Mouse (Mus musculus): ENCODE data around the gene Smim6. TPM values are rescaled to one million over a fixed set of nuclear protein-coding genes. Genes with fewer than 3 reads are reported as not detected.

Smim6 gene
- total RNA-seq, 1 experiment from 2014 or later: 3.8 TPM

GRCm38 (mm10) chr11:115898446-115898845 lies 13.4 kb upstream of the Smim6 start:
- ATAC-seq (replicated peaks in 1 of 2; ENCODE audit: insufficient read depth in 1 of 2, low FRiP score in 2 of 2, low TSS enrichment in 1 of 2, low read depth in 1 of 2, poor library complexity in 2 of 2, severe bottlenecking in 2 of 2): peak; percentile 37 to 42

GRCm38 (mm10) chr11:115898886-115899285 lies 12.9 kb upstream of the Smim6 start:
- peak; percentile 13 to 23; a peak in 1 of 4 replicates for ATAC-seq (replicated peaks in 1 of 2; ENCODE audit: insufficient read depth in 1 of 2, low FRiP score in 2 of 2, low TSS enrichment in 1 of 2, low read depth in 1 of 2, poor library complexity in 2 of 2, severe bottlenecking in 2 of 2)

- ATAC-seq (replicated peaks in 1 of 2; ENCODE audit: insufficient read depth in 1 of 2, low FRiP score in 2 of 2, low TSS enrichment in 1 of 2, low read depth in 1 of 2, poor library complexity in 2 of 2, severe bottlenecking in 2 of 2): peak; percentile 31 to 47; a peak in 3 of 4 replicates
Measured at GRCm38 (mm10) chr11:115899486-115900266, 12.1 kb upstream of the Smim6 start, which contains the start of gene Smim5. Gene Smim5, plus strand, starts transcription at chr11:115899966.

- no peak for ATAC-seq (replicated peaks in 1 of 2; ENCODE audit: insufficient read depth in 1 of 2, low FRiP score in 2 of 2, low TSS enrichment in 1 of 2, low read depth in 1 of 2, poor library complexity in 2 of 2, severe bottlenecking in 2 of 2)
Measured at GRCm38 (mm10) chr11:115900561-115901337, 11.1 kb upstream of the Smim6 start.

GRCm38 (mm10) chr11:115901338-115902161 lies 10.3 kb upstream of the Smim6 start:
- ATAC-seq (replicated peaks in 1 of 2; ENCODE audit: insufficient read depth in 1 of 2, low FRiP score in 2 of 2, low TSS enrichment in 1 of 2, low read depth in 1 of 2, poor library complexity in 2 of 2, severe bottlenecking in 2 of 2): 0 out of 4 replicates have a peak, but pooled peaks of 1 of the 2 experiments have one; percentile 6

GRCm38 (mm10) chr11:115902177-115902576 lies 9.6 kb upstream of the Smim6 start:
- ATAC-seq (replicated peaks in 1 of 2; ENCODE audit: insufficient read depth in 1 of 2, low FRiP score in 2 of 2, low TSS enrichment in 1 of 2, low read depth in 1 of 2, poor library complexity in 2 of 2, severe bottlenecking in 2 of 2): no peak

- ATAC-seq (replicated peaks in 1 of 2; ENCODE audit: insufficient read depth in 1 of 2, low FRiP score in 2 of 2, low TSS enrichment in 1 of 2, low read depth in 1 of 2, poor library complexity in 2 of 2, severe bottlenecking in 2 of 2): peak; percentile 25 to 46; a peak in 1 of 4 replicates
Measured at GRCm38 (mm10) chr11:115902831-115903230, 9.0 kb upstream of the Smim6 start.

- ATAC-seq (replicated peaks in 1 of 2; ENCODE audit: insufficient read depth in 1 of 2, low FRiP score in 2 of 2, low TSS enrichment in 1 of 2, low read depth in 1 of 2, poor library complexity in 2 of 2, severe bottlenecking in 2 of 2): no peak; a peak in 1 of 4 replicates
Measured at GRCm38 (mm10) chr11:115903384-115904230, 8.2 kb upstream of the Smim6 start.

- ATAC-seq (replicated peaks in 1 of 2; ENCODE audit: insufficient read depth in 1 of 2, low FRiP score in 2 of 2, low TSS enrichment in 1 of 2, low read depth in 1 of 2, poor library complexity in 2 of 2, severe bottlenecking in 2 of 2): no peak
Measured at GRCm38 (mm10) chr11:115904231-115904955, 7.4 kb upstream of the Smim6 start.

- ATAC-seq (replicated peaks in 1 of 2; ENCODE audit: insufficient read depth in 1 of 2, low FRiP score in 2 of 2, low TSS enrichment in 1 of 2, low read depth in 1 of 2, poor library complexity in 2 of 2, severe bottlenecking in 2 of 2): no peak
Measured at GRCm38 (mm10) chr11:115904956-115905790, 6.6 kb upstream of the Smim6 start.

GRCm38 (mm10) chr11:115906116-115906515 lies 5.7 kb upstream of the Smim6 start:
- ATAC-seq (replicated peaks in 1 of 2; ENCODE audit: insufficient read depth in 1 of 2, low FRiP score in 2 of 2, low TSS enrichment in 1 of 2, low read depth in 1 of 2, poor library complexity in 2 of 2, severe bottlenecking in 2 of 2): no peak

GRCm38 (mm10) chr11:115906521-115906920 lies 5.3 kb upstream of the Smim6 start:
- ATAC-seq (replicated peaks in 1 of 2; ENCODE audit: insufficient read depth in 1 of 2, low FRiP score in 2 of 2, low TSS enrichment in 1 of 2, low read depth in 1 of 2, poor library complexity in 2 of 2, severe bottlenecking in 2 of 2): no peak

- ATAC-seq (replicated peaks in 1 of 2; ENCODE audit: insufficient read depth in 1 of 2, low FRiP score in 2 of 2, low TSS enrichment in 1 of 2, low read depth in 1 of 2, poor library complexity in 2 of 2, severe bottlenecking in 2 of 2): peak; percentile 39 to 67
Measured at GRCm38 (mm10) chr11:115911134-115911561, 669 bp upstream of the Smim6 start.

GRCm38 (mm10) chr11:115916579-115916978 lies 4.8 kb downstream of the Smim6 start:
- ATAC-seq (replicated peaks in 1 of 2; ENCODE audit: insufficient read depth in 1 of 2, low FRiP score in 2 of 2, low TSS enrichment in 1 of 2, low read depth in 1 of 2, poor library complexity in 2 of 2, severe bottlenecking in 2 of 2): no peak

- no peak for ATAC-seq (replicated peaks in 1 of 2; ENCODE audit: insufficient read depth in 1 of 2, low FRiP score in 2 of 2, low TSS enrichment in 1 of 2, low read depth in 1 of 2, poor library complexity in 2 of 2, severe bottlenecking in 2 of 2)
Measured at GRCm38 (mm10) chr11:115918637-115919036, 6.8 kb downstream of the Smim6 start.
